ENCODE assay signal across 9 mouse cellular contexts in genomic region chr11:83852501-83853211, GRCm38 (mm10). TPM values are rescaled to one million over a fixed set of nuclear protein-coding genes. Genes with fewer than 3 reads are reported as not detected.
A peak's percentile ranks its signal among the peaks of the same experiment; 100 is the strongest.
DNase-seq lines count a peak whose midpoint lies in the region; ATAC-seq lines count a peak whose summit lies in the region.
"Had no signal": no experiment of that assay in that cellular context is flagged by ENCODE, and none has a peak within 500 bp of the region (broad histone marks: within the 10 kb centered on the region; RNA-seq: fewer than 3 reads in every experiment).

No protein-coding gene starts in this region.

- no peaks in the 10 kb centered on the region for H3K9me3 ChIP-seq in hindbrain, embryonic 11.5 days (ENCODE audit: control insufficient read depth, low read length)
- no peaks in the 10 kb centered on the region for H3K9me3 ChIP-seq in hindbrain, embryonic 12.5 days (replicated peaks)
- H3K9me3 ChIP-seq in embryonic facial prominence, embryonic 10.5 days = no peaks in the 10 kb centered on the region
- no peaks in the 10 kb centered on the region for H3K9me3 ChIP-seq in kidney, embryonic 15.5 days (replicated peaks)
- H3K9me3 ChIP-seq in neural tube, embryonic 11.5 days (ENCODE audit: control insufficient read depth, low read length) = no peaks in the 10 kb centered on the region

- peaks cover 6% of the 10 kb centered on the region for H3K4me1 ChIP-seq in hindbrain, embryonic 11.5 days (replicated peaks; ENCODE audit: control insufficient read depth, insufficient read depth, low read length)
- peaks cover 20% of the 10 kb centered on the region for H3K4me1 ChIP-seq in hindbrain, embryonic 12.5 days
- peaks cover 41% of the 10 kb centered on the region for H3K4me1 ChIP-seq in embryonic facial prominence, embryonic 10.5 days
- H3K4me1 ChIP-seq in kidney, embryonic 15.5 days = peaks cover 34% of the 10 kb centered on the region
- 0 out of 2 replicates have a peak, but pooled peaks cover 3% of the 10 kb centered on the region for H3K4me1 ChIP-seq in neural tube, embryonic 11.5 days (ENCODE audit: control insufficient read depth, insufficient read depth, low read length)

- peak; percentile 66 for DNase-seq in hindbrain, embryonic 11.5 days (ENCODE audit: low spot score)
- DNase-seq in embryonic facial prominence, embryonic 10.5 days (ENCODE audit: low spot score) = peak; percentile 61
- peak; percentile 46 for DNase-seq in neural tube, embryonic 11.5 days (ENCODE audit: low spot score)
- no peak for DNase-seq in right cerebral cortex, postnatal 25 days
- no peak for DNase-seq in adrenal gland, postnatal 4 days (ENCODE audit: low spot score in 2 of 2)
- DNase-seq: thymus, adult 2 months had no signal

- no peak for ATAC-seq in hindbrain, embryonic 11.5 days (ENCODE audit: low FRiP score)
- ATAC-seq in hindbrain, embryonic 12.5 days (ENCODE audit: low FRiP score) = no peak
- peak; percentile 66 for ATAC-seq in kidney, embryonic 15.5 days (replicated peaks; ENCODE audit: low FRiP score)
- ATAC-seq in neural tube, embryonic 11.5 days (ENCODE audit: insufficient read depth, low FRiP score, low TSS enrichment) = no peak
- ATAC-seq in granulocyte monocyte progenitor cell, adult 5-6 weeks (replicated peaks; ENCODE audit: poor library complexity, severe bottlenecking) = no peak

- peaks cover 72% of the 10 kb centered on the region for H3K27me3 ChIP-seq in hindbrain, embryonic 11.5 days (ENCODE audit: control insufficient read depth, insufficient read depth, low read length)
- peaks cover 86% of the 10 kb centered on the region for H3K27me3 ChIP-seq in hindbrain, embryonic 12.5 days
- peaks cover 100% of the 10 kb centered on the region for H3K27me3 ChIP-seq in embryonic facial prominence, embryonic 10.5 days (replicated peaks; ENCODE audit: low read depth, poor library complexity, severe bottlenecking)
- H3K27me3 ChIP-seq in kidney, embryonic 15.5 days = peaks cover 87% of the 10 kb centered on the region
- H3K27me3 ChIP-seq in neural tube, embryonic 11.5 days (ENCODE audit: control insufficient read depth, insufficient read depth, low read length) = peaks cover 70% of the 10 kb centered on the region

- no peak overlapping the region for H3K9ac ChIP-seq in hindbrain, embryonic 11.5 days (ENCODE audit: low read depth, low read length)
- H3K9ac ChIP-seq in hindbrain, embryonic 12.5 days = no peak overlapping the region
- H3K9ac ChIP-seq in kidney, embryonic 15.5 days = peak overlapping the region; percentile 60
- no peak overlapping the region for H3K9ac ChIP-seq in neural tube, embryonic 11.5 days (ENCODE audit: low read length)

- H3K27ac ChIP-seq in hindbrain, embryonic 11.5 days (ENCODE audit: low read depth, low read length) = no peak overlapping the region
- no peak overlapping the region for H3K27ac ChIP-seq in hindbrain, embryonic 12.5 days
- no peak overlapping the region for H3K27ac ChIP-seq in embryonic facial prominence, embryonic 10.5 days (replicated peaks)
- H3K27ac ChIP-seq in kidney, embryonic 15.5 days = peak overlapping the region; percentile 93
- H3K27ac ChIP-seq in neural tube, embryonic 11.5 days (ENCODE audit: low read depth, low read length) = no peak overlapping the region

- no peaks in the 10 kb centered on the region for H3K36me3 ChIP-seq in hindbrain, embryonic 11.5 days (ENCODE audit: control insufficient read depth, insufficient read depth, low read length)
- H3K36me3 ChIP-seq in hindbrain, embryonic 12.5 days = no peaks in the 10 kb centered on the region
- H3K36me3 ChIP-seq in embryonic facial prominence, embryonic 10.5 days (replicated peaks) = no peaks in the 10 kb centered on the region
- no peaks in the 10 kb centered on the region for H3K36me3 ChIP-seq in kidney, embryonic 15.5 days
- no peaks in the 10 kb centered on the region for H3K36me3 ChIP-seq in neural tube, embryonic 11.5 days (ENCODE audit: control insufficient read depth, insufficient read depth, low read length)

- no peak overlapping the region for H3K4me3 ChIP-seq in hindbrain, embryonic 11.5 days (ENCODE audit: low read depth, low read length)
- H3K4me3 ChIP-seq in hindbrain, embryonic 12.5 days = no peak overlapping the region
- H3K4me3 ChIP-seq in embryonic facial prominence, embryonic 10.5 days = peak overlapping the region; percentile 43; the same call in 1 of the 2 replicates
- H3K4me3 ChIP-seq in kidney, embryonic 15.5 days (replicated peaks) = peak overlapping the region; percentile 58
- no peak overlapping the region for H3K4me3 ChIP-seq in neural tube, embryonic 11.5 days (ENCODE audit: low read depth, low read length)

- no peak overlapping the region for H3K4me2 ChIP-seq in hindbrain, embryonic 11.5 days (replicated peaks; ENCODE audit: low read depth, low read length)
- no peak overlapping the region for H3K4me2 ChIP-seq in hindbrain, embryonic 12.5 days (replicated peaks)
- H3K4me2 ChIP-seq in kidney, embryonic 15.5 days = peak overlapping the region; percentile 51
- H3K4me2 ChIP-seq in neural tube, embryonic 11.5 days (ENCODE audit: low read depth) = no peak overlapping the region

- WGBS in hindbrain, embryonic 11.5 days = under 1% methylated on average over 38 of the region's 38 CpGs
- 1% methylated on average over 38 of the region's 38 CpGs for WGBS in hindbrain, embryonic 12.5 days
- WGBS in embryonic facial prominence, embryonic 10.5 days = under 1% methylated on average over 38 of the region's 38 CpGs
- WGBS in kidney, embryonic 15.5 days = under 1% methylated on average over 38 of the region's 38 CpGs
- under 1% methylated on average over 38 of the region's 38 CpGs for WGBS in neural tube, embryonic 11.5 days

RNA-seq across cellular contexts. Expression of gene Hnf1b, which starts 2.8 kb away (rescaled TPM):
- 0.32 TPM in 1 of 2 replicates, not detected in the other for polyA plus RNA-seq in hindbrain, embryonic 11.5 days (2014; fragmentation: Nextera tagmentation; extraction: Ambion mirVana)
- polyA plus RNA-seq in hindbrain, embryonic 12.5 days (2016; fragmentation: Nextera tagmentation; extraction: Ambion mirVana) = 0.09 TPM in 1 of 2 replicates, not detected in the other
- 0.07 and 0.18 TPM in 2 replicates for polyA plus RNA-seq in embryonic facial prominence, embryonic 10.5 days (2016; fragmentation: Nextera tagmentation; extraction: Ambion mirVana)
- 78.5 and 83.3 TPM in 2 replicates for polyA plus RNA-seq in kidney, embryonic 15.5 days (2015; fragmentation: Nextera tagmentation; extraction: Ambion mirVana)
- polyA plus RNA-seq in neural tube, embryonic 11.5 days (2014; fragmentation: Nextera tagmentation; extraction: Ambion mirVana) = 0.09 and 0.28 TPM in 2 replicates
- total RNA-seq in granulocyte monocyte progenitor cell, adult 5-6 weeks (2014; fragmentation: Nextera tagmentation) = not detected in 2 replicates
- not detected in 2 replicates for total RNA-seq in granulocyte monocyte progenitor cell, adult 5-6 weeks (2017)
- total RNA-seq in adrenal gland, postnatal 4 days (2021) = 10 to 100 TPM in 1 of 2 experiments, 1 to 10 TPM in 1; 2.2 to 22.2 TPM

Comparison
In these comparisons a context has a peak if more than half of its experiments do, and no peak if none do; other contexts are left out.
1. DNase-seq: peak in hindbrain, embryonic 11.5 days (single experiment), embryonic facial prominence, embryonic 10.5 days (single experiment) and neural tube, embryonic 11.5 days (single experiment); none in right cerebral cortex, postnatal 25 days (single experiment) and adrenal gland, postnatal 4 days (0 of 2).
2. H3K4me3 ChIP-seq: peak in embryonic facial prominence, embryonic 10.5 days (single experiment) and kidney, embryonic 15.5 days (single experiment); none in hindbrain, embryonic 11.5 days (single experiment), hindbrain, embryonic 12.5 days (single experiment) and neural tube, embryonic 11.5 days (single experiment).
3. RNA of gene Hnf1b, which starts 2.8 kb away (polyA plus RNA-seq): 78.5 to 83.3 TPM in kidney, embryonic 15.5 days; 0.32 TPM in hindbrain, embryonic 11.5 days, 0.09 to 0.28 TPM in neural tube, embryonic 11.5 days, 0.09 TPM in hindbrain, embryonic 12.5 days and 0.07 to 0.18 TPM in embryonic facial prominence, embryonic 10.5 days; every median in the first group is over 10 times any median in the second.